Mouse (Mus musculus) lung, postnatal 0 days (tissue): ENCODE data around the gene Ube2d1. TPM values are rescaled to one million over a fixed set of nuclear protein-coding genes. Genes with fewer than 3 reads are reported as not detected.

ENCODE experiments used
- ATAC-seq: fragments of 200-750 bp; cut with Nextera tagmentation; 2 replicates; pipeline ENCODE4 v1.8.0; 2017; ENCODE audit warnings: moderate library complexity
- DNase-seq: peaks from one replicate; pipeline ENCODE4 v3.0.0-alpha.2; 2016; ENCODE audit warnings: low spot score
- H3K27ac ChIP-seq: fragments of 300-500 bp; sonication (generic); 2 replicates; pipeline ENCODE4 v1.5.1; 2014; ENCODE audit warnings: antibody characterized with exemption, mild to moderate bottlenecking, low read length, mixed read lengths
- H3K27me3 ChIP-seq: fragments of 300-500 bp; sonication (generic); replicated peaks from 2 replicates; pipeline ENCODE4 v1.6.1; 2014; ENCODE audit warnings: low read length, mixed read lengths; ENCODE audit not compliant: insufficient read depth
- H3K36me3 ChIP-seq: fragments of 300-500 bp; sonication (generic); 2 replicates; pipeline ENCODE4 v1.6.1; 2014; ENCODE audit warnings: low read length, mixed read lengths; ENCODE audit not compliant: insufficient read depth
- H3K4me1 ChIP-seq: fragments of 300-500 bp; sonication (generic); 2 replicates; pipeline ENCODE4 v1.6.1; 2014; ENCODE audit warnings: antibody characterized with exemption, low read depth, low read length, mixed read lengths; ENCODE audit not compliant: insufficient read depth
- H3K4me2 ChIP-seq: fragments of 300-500 bp; sonication (generic); replicated peaks from 2 replicates; pipeline ENCODE4 v1.6.1; 2014; ENCODE audit warnings: low read depth, mild to moderate bottlenecking, low read length, moderate library complexity, mixed read lengths
- H3K4me3 ChIP-seq: fragments of 300-500 bp; sonication (generic); 2 replicates; pipeline ENCODE4 v1.5.1; 2014; ENCODE audit warnings: low read depth, low read length
- H3K9ac ChIP-seq: fragments of 300-500 bp; sonication (generic); replicated peaks from 2 replicates; pipeline ENCODE4 v1.6.1; 2014; ENCODE audit warnings: low read depth, mild to moderate bottlenecking
- H3K9me3 ChIP-seq: fragments of 300-500 bp; sonication (generic); 2 replicates; pipeline ENCODE4 v1.6.1; 2016; ENCODE audit warnings: low read length, mixed read lengths
- CTCF ChIP-seq: IDR thresholded peaks from 2 replicates; pipeline ENCODE4 v1.5.1; 2016; ENCODE audit warnings: antibody characterized with exemption, mild to moderate bottlenecking
- EP300 ChIP-seq: IDR thresholded peaks from 2 replicates; pipeline ENCODE4 v1.6.1; 2016; ENCODE audit warnings: antibody characterized with exemption, mild to moderate bottlenecking, control low read depth
- WGBS: fragments of 180-500 bp; shearing (Covaris S2); extraction: QIAGEN DNeasy Blood & Tissue Kit; methylation state at CpG from one replicate; pipeline ENCODE4 v1.1.7; 2014; 5-methylcytosine and 5-hydroxymethylcytosine counted together
- polyA plus RNA-seq: library from polyadenylated mRNA; unstranded; fragments of >200 nt; fragmentation: Nextera tagmentation; extraction: Ambion mirVana; gene quantifications from 2 replicates; pipeline ENCODE4 v1.2.1, GENCODE M21; 2015

Ube2d1 gene
- polyA plus RNA-seq, 1 experiment from 2014 or later: 31.9 TPM

GRCm38 (mm10) chr10:71328382-71328781, 43.3 kb upstream of the Ube2d1 start:
- no peak overlapping the region for H3K27ac ChIP-seq
- H3K9ac ChIP-seq: no peak overlapping the region
- H3K4me2 ChIP-seq: no peak overlapping the region
- no peak overlapping the region for H3K4me3 ChIP-seq
- 0 out of 2 replicates have a peak, but pooled peaks cover 13% of the 10 kb centered on the region for H3K36me3 ChIP-seq
- 79% methylated on average over 6 of the region's 6 CpGs for WGBS
- H3K4me1 ChIP-seq: no peaks in the 10 kb centered on the region
- ATAC-seq (no peak), DNase-seq (no peak)
- H3K27me3 ChIP-seq: no peaks in the 10 kb centered on the region
- H3K9me3 ChIP-seq: no peaks in the 10 kb centered on the region
- TF ChIP-seq CTCF (no peak), EP300 (no peak)

- ATAC-seq (no peak), DNase-seq (no peak)
- 0 out of 2 replicates have a peak, but pooled peaks cover 13% of the 10 kb centered on the region for H3K36me3 ChIP-seq
- no peak overlapping the region for H3K4me3 ChIP-seq
- H3K4me2 ChIP-seq: no peak overlapping the region
- H3K27ac ChIP-seq: no peak overlapping the region
- no peaks in the 10 kb centered on the region for H3K9me3 ChIP-seq
- 68% methylated on average over 10 of the region's 10 CpGs for WGBS
- H3K27me3 ChIP-seq: no peaks in the 10 kb centered on the region
- H3K9ac ChIP-seq: no peak overlapping the region
- no peak for TF ChIP-seq CTCF
- TF ChIP-seq EP300: no peak
- H3K4me1 ChIP-seq: no peaks in the 10 kb centered on the region
Measured at GRCm38 (mm10) chr10:71327386-71327785, 42.3 kb upstream of the Ube2d1 start.

- peak; percentile 76 for DNase-seq
- WGBS: 12% methylated on average over 7 of the region's 7 CpGs
- H3K4me1 ChIP-seq: no peaks in the 10 kb centered on the region
Measured at GRCm38 (mm10) chr10:71326789-71327188, 41.7 kb upstream of the Ube2d1 start.

GRCm38 (mm10) chr10:71326123-71326522, 41.1 kb upstream of the Ube2d1 start:
- Histone ChIP-seq H3K36me3 (0 out of 2 replicates have a peak, but pooled peaks cover 13% of the 10 kb centered on the region), H3K9me3 (no peaks in the 10 kb centered on the region), H3K27ac (no peak overlapping the region), H3K4me1 (no peaks in the 10 kb centered on the region), H3K4me3 (no peak overlapping the region), H3K4me2 (no peak overlapping the region), H3K27me3 (no peaks in the 10 kb centered on the region), H3K9ac (no peak overlapping the region)
- no peak for DNase-seq
- no peak for ATAC-seq
- TF ChIP-seq CTCF (no peak), EP300 (no peak)
- WGBS: 62% methylated on average over 7 of the region's 7 CpGs

More at GRCm38 (mm10) chr10:71326789-71327188, 41.7 kb upstream of the Ube2d1 start:
- Histone ChIP-seq H3K9ac (no peak overlapping the region), H3K27me3 (no peaks in the 10 kb centered on the region), H3K36me3 (0 out of 2 replicates have a peak, but pooled peaks cover 13% of the 10 kb centered on the region), H3K27ac (no peak overlapping the region), H3K4me2 (no peak overlapping the region), H3K4me3 (no peak overlapping the region), H3K9me3 (no peaks in the 10 kb centered on the region)
- no peak for ATAC-seq
- TF ChIP-seq EP300: no peak
- TF ChIP-seq CTCF: peak; percentile 97

- 75% methylated on average over 8 of the region's 8 CpGs for WGBS
- H3K27me3 ChIP-seq: no peaks in the 10 kb centered on the region
- H3K9ac ChIP-seq: no peak overlapping the region
- DNase-seq (no peak), ATAC-seq (no peak)
- no peaks in the 10 kb centered on the region for H3K36me3 ChIP-seq
- no peak overlapping the region for H3K4me3 ChIP-seq
- TF ChIP-seq CTCF (no peak), EP300 (no peak)
- no peak overlapping the region for H3K27ac ChIP-seq
- H3K4me1 ChIP-seq: no peaks in the 10 kb centered on the region
- H3K4me2 ChIP-seq: no peak overlapping the region
- no peaks in the 10 kb centered on the region for H3K9me3 ChIP-seq
Measured at GRCm38 (mm10) chr10:71323669-71324068, 38.6 kb upstream of the Ube2d1 start.

GRCm38 (mm10) chr10:71316497-71316896, 31.4 kb upstream of the Ube2d1 start:
- Histone ChIP-seq H3K27ac (no peak overlapping the region), H3K4me2 (no peak overlapping the region), H3K9ac (no peak overlapping the region), H3K36me3 (no peaks in the 10 kb centered on the region), H3K4me1 (no peaks in the 10 kb centered on the region), H3K27me3 (no peaks in the 10 kb centered on the region), H3K9me3 (no peaks in the 10 kb centered on the region), H3K4me3 (no peak overlapping the region)
- DNase-seq (no peak), ATAC-seq (no peak)
- TF ChIP-seq CTCF: no peak
- TF ChIP-seq EP300: no peak
- 57% methylated on average over 7 of the region's 7 CpGs for WGBS

GRCm38 (mm10) chr10:71316056-71316455, 31.0 kb upstream of the Ube2d1 start:
- ATAC-seq: no peak
- DNase-seq: no peak
- WGBS: 73% methylated on average over 11 of the region's 11 CpGs

More at GRCm38 (mm10) chr10:71316056-71316455, 31.0 kb upstream of the Ube2d1 start:
- no peaks in the 10 kb centered on the region for H3K4me1 ChIP-seq
- no peak overlapping the region for H3K9ac ChIP-seq
- H3K36me3 ChIP-seq: no peaks in the 10 kb centered on the region
- TF ChIP-seq EP300 (no peak), CTCF (no peak)
- H3K4me2 ChIP-seq: no peak overlapping the region
- H3K9me3 ChIP-seq: no peaks in the 10 kb centered on the region
- no peak overlapping the region for H3K4me3 ChIP-seq
- H3K27ac ChIP-seq: no peak overlapping the region
- H3K27me3 ChIP-seq: no peaks in the 10 kb centered on the region
